Mouse (Mus musculus) neutrophil, adult 5-6 weeks (primary cell): Measurements from ENCODE around the gene Slc25a22. TPM values are rescaled to one million over a fixed set of nuclear protein-coding genes. Genes with fewer than 3 reads are reported as not detected.
"Not testable (repeated sequence)": the region's sequence is repeated elsewhere in the genome, so short reads cannot be mapped to it uniquely, and the experiment has no call there.

Source experiments
- ATAC-seq: fragments of 151-379, 151-347 bp; 2 replicates; pipeline ENCODE4 v1.8.0; 2017; ENCODE audit warnings: mild to moderate bottlenecking, moderate TSS enrichment; ENCODE audit not compliant: insufficient number of reproducible peaks, poor library complexity, low FRiP score, severe bottlenecking; ENCODE audit errors: extremely low read depth
- total RNA-seq: library from RNA; stranded (forward); fragments of 200-1000 nt; gene quantifications from 2 replicates; pipeline ENCODE4 v1.2.3, GENCODE M21; 2017

The Slc25a22 gene
- total RNA-seq, 1 experiment from 2014 or later, result 4.9 TPM

GRCm38 (mm10) chr7:141460391-141461113, 22.9 kb upstream of the Slc25a22 start, which contains the start of gene Cracr2b:
Gene Cracr2b (plus strand): TSS chr7:141461094.
- no peak for ATAC-seq

GRCm38 (mm10) chr7:141460001-141460390, 22.3 kb upstream of the Slc25a22 start:
- ATAC-seq, result no peak

GRCm38 (mm10) chr7:141459301-141459711, 21.6 kb upstream of the Slc25a22 start:
- no peak for ATAC-seq

GRCm38 (mm10) chr7:141458661-141459060, 21.0 kb upstream of the Slc25a22 start:
- no peak for ATAC-seq

GRCm38 (mm10) chr7:141457986-141458660, 20.4 kb upstream of the Slc25a22 start:
- peak; percentile 30; the same call in 1 of the 2 replicates for ATAC-seq

- no peak for ATAC-seq
These were observed 19.5 kb upstream of the Slc25a22 start for GRCm38 (mm10) chr7:141457236-141457635.

- ATAC-seq, result no peak
These were observed 19.0 kb upstream of the Slc25a22 start for GRCm38 (mm10) chr7:141456739-141457138.

GRCm38 (mm10) chr7:141455610-141456314, 18.1 kb upstream of the Slc25a22 start:
- ATAC-seq, result peak; percentile 47

- peak; percentile 77 for ATAC-seq
These were observed 17.4 kb upstream of the Slc25a22 start, which contains the start of gene Pnpla2 for GRCm38 (mm10) chr7:141454967-141455551. Gene Pnpla2 (plus strand): TSS chr7:141455198.

- no peak for ATAC-seq
These were observed 15.9 kb upstream of the Slc25a22 start for GRCm38 (mm10) chr7:141453636-141454035.

GRCm38 (mm10) chr7:141451928-141452327, 14.2 kb upstream of the Slc25a22 start:
- no peak for ATAC-seq

GRCm38 (mm10) chr7:141447110-141447991, 9.7 kb upstream of the Slc25a22 start, which contains the start of gene Rplp2:
Gene Rplp2 (plus strand): TSS chr7:141447370.
- ATAC-seq, result peak; percentile 89

- ATAC-seq, result not testable (repeated sequence)
These were observed 8.7 kb upstream of the Slc25a22 start for GRCm38 (mm10) chr7:141446374-141446773.

GRCm38 (mm10) chr7:141443828-141444237, 6.1 kb upstream of the Slc25a22 start, which contains the start of gene Pidd1:
Gene Pidd1 (minus strand): TSS chr7:141444025.
- ATAC-seq, result no peak

- ATAC-seq, result no peak
These were observed 5.6 kb upstream of the Slc25a22 start for GRCm38 (mm10) chr7:141443081-141443821.

GRCm38 (mm10) chr7:141442199-141442598, 4.5 kb upstream of the Slc25a22 start:
- ATAC-seq, result no peak

GRCm38 (mm10) chr7:141441460-141441859, 3.8 kb upstream of the Slc25a22 start:
- ATAC-seq, result no peak
